Mouse (Mus musculus): Measurements from ENCODE around the gene Syne3.

- TF ChIP-seq POLR2A (IDR thresholded peaks at IDR 0.05; ENCODE audit: borderline replicate concordance, control insufficient read depth, low read depth, low read length), result no peak
- TF ChIP-seq CTCF (IDR thresholded peaks at IDR 0.05; ENCODE audit: control insufficient read depth, insufficient read depth, low read length), result no peak
Measured at GRCm38 (mm10) chr12:105019359-105020219, 10.0 kb upstream of the Syne3 start.
